Mouse (Mus musculus): ENCODE data around the gene Derl2. TPM values are rescaled to one million over a fixed set of nuclear protein-coding genes. Genes with fewer than 3 reads are reported as not detected.

Gene Derl2
- polyA plus RNA-seq, 1 experiment from 2014 or later: 43.5 TPM

GRCm38 (mm10) chr11:71004316-71004773 lies 15.3 kb downstream of the Derl2 start, which contains the start of gene Dhx33:
Gene Dhx33 (minus strand): TSS chr11:71004437.
- Histone ChIP-seq H3K27me3 (ENCODE audit: control insufficient read depth, insufficient read depth, low read length) (no peaks in the 10 kb centered on the region), H3K4me2 (replicated peaks; ENCODE audit: low read depth, low read length) (peak within 1 kb of the TSS; percentile 64), H3K27ac (ENCODE audit: low read depth, low read length) (peak within 1 kb of the TSS; percentile 69; the same call in 1 of the 2 replicates), H3K4me1 (replicated peaks; ENCODE audit: control insufficient read depth, insufficient read depth, low read length) (peaks cover 6% of the 10 kb centered on the region; the same call in 1 of the 2 replicates), H3K36me3 (ENCODE audit: control insufficient read depth, insufficient read depth, low read length) (no peaks in the 10 kb centered on the region), H3K9me3 (ENCODE audit: control insufficient read depth, low read length) (no peaks in the 10 kb centered on the region), H3K9ac (ENCODE audit: low read depth, low read length) (peak within 1 kb of the TSS; percentile 66; the same call in 1 of the 2 replicates), H3K4me3 (ENCODE audit: low read depth, low read length) (peak within 1 kb of the TSS; percentile 87)
- peak; percentile 97 for DNase-seq (ENCODE audit: low spot score)
- peak; percentile 98 for ATAC-seq (ENCODE audit: low FRiP score)
- WGBS: under 1% methylated on average over 35 of the region's 35 CpGs

GRCm38 (mm10) chr11:71003611-71004315 lies 15.9 kb downstream of the Derl2 start:
- Histone ChIP-seq H3K9ac (ENCODE audit: low read depth, low read length) (peak overlapping the region; percentile 66; the same call in 1 of the 2 replicates), H3K9me3 (ENCODE audit: control insufficient read depth, low read length) (no peaks in the 10 kb centered on the region), H3K27me3 (ENCODE audit: control insufficient read depth, insufficient read depth, low read length) (no peaks in the 10 kb centered on the region), H3K36me3 (ENCODE audit: control insufficient read depth, insufficient read depth, low read length) (no peaks in the 10 kb centered on the region), H3K4me1 (replicated peaks; ENCODE audit: control insufficient read depth, insufficient read depth, low read length) (peaks cover 6% of the 10 kb centered on the region; the same call in 1 of the 2 replicates), H3K4me3 (ENCODE audit: low read depth, low read length) (peak overlapping the region; percentile 87), H3K4me2 (replicated peaks; ENCODE audit: low read depth, low read length) (peak overlapping the region; percentile 64), H3K27ac (ENCODE audit: low read depth, low read length) (peak overlapping the region; percentile 69; the same call in 1 of the 2 replicates)
- DNase-seq (ENCODE audit: low spot score) (peak; percentile 70), ATAC-seq (ENCODE audit: low FRiP score) (peak; percentile 85)
- WGBS: under 1% methylated on average over 49 of the region's 49 CpGs

GRCm38 (mm10) chr11:71001167-71001566 lies 18.5 kb downstream of the Derl2 start:
- no peak overlapping the region for H3K4me2 ChIP-seq (replicated peaks; ENCODE audit: low read depth, low read length)
- no peak overlapping the region for H3K9ac ChIP-seq (ENCODE audit: low read depth, low read length)
- H3K36me3 ChIP-seq (ENCODE audit: control insufficient read depth, insufficient read depth, low read length): no peaks in the 10 kb centered on the region
- H3K4me1 ChIP-seq (replicated peaks; ENCODE audit: control insufficient read depth, insufficient read depth, low read length): peaks cover 6% of the 10 kb centered on the region; the same call in 1 of the 2 replicates
- H3K9me3 ChIP-seq (ENCODE audit: control insufficient read depth, low read length): no peaks in the 10 kb centered on the region
- no peak overlapping the region for H3K27ac ChIP-seq (ENCODE audit: low read depth, low read length)
- H3K27me3 ChIP-seq (ENCODE audit: control insufficient read depth, insufficient read depth, low read length): no peaks in the 10 kb centered on the region
- H3K4me3 ChIP-seq (ENCODE audit: low read depth, low read length): no peak overlapping the region
- ATAC-seq (ENCODE audit: low FRiP score) (no peak), DNase-seq (ENCODE audit: low spot score) (no peak)
- 94% methylated on average over 4 of the region's 4 CpGs for WGBS

- H3K27me3 ChIP-seq (ENCODE audit: control insufficient read depth, insufficient read depth, low read length): no peaks in the 10 kb centered on the region
- H3K4me1 ChIP-seq (replicated peaks; ENCODE audit: control insufficient read depth, insufficient read depth, low read length): no peaks in the 10 kb centered on the region; the same call in 1 of the 2 replicates
- DNase-seq (ENCODE audit: low spot score): peak; percentile 95
- WGBS: under 1% methylated on average over 56 of the region's 64 CpGs
- H3K4me2 ChIP-seq (replicated peaks; ENCODE audit: low read depth, low read length): peak within 1 kb of the TSS; percentile 63
- ATAC-seq (ENCODE audit: low FRiP score): peak; percentile 96
- 0 out of 2 replicates have a peak within 1 kb of the TSS, but pooled peaks have one; percentile 3 for H3K27ac ChIP-seq (ENCODE audit: low read depth, low read length)
- H3K9ac ChIP-seq (ENCODE audit: low read depth, low read length): peak within 1 kb of the TSS; percentile 68
- peaks cover 14% of the 10 kb centered on the region for H3K36me3 ChIP-seq (ENCODE audit: control insufficient read depth, insufficient read depth, low read length)
- peak within 1 kb of the TSS; percentile 71 for H3K4me3 ChIP-seq (ENCODE audit: low read depth, low read length)
- H3K9me3 ChIP-seq (ENCODE audit: control insufficient read depth, low read length): no peaks in the 10 kb centered on the region
Measured at GRCm38 (mm10) chr11:70982557-70983228, 36.9 kb downstream of the Derl2 start, which contains the start of gene C1qbp. Gene C1qbp (minus strand): TSS chr11:70983026.

- no peak for ATAC-seq (ENCODE audit: low FRiP score)
Measured at GRCm38 (mm10) chr11:70982030-70982429, 37.6 kb downstream of the Derl2 start.

GRCm38 (mm10) chr11:70980751-70981510 lies 38.7 kb downstream of the Derl2 start:
- no peaks in the 10 kb centered on the region for H3K9me3 ChIP-seq (ENCODE audit: control insufficient read depth, low read length)
- DNase-seq (ENCODE audit: low spot score): no peak
- H3K27ac ChIP-seq (ENCODE audit: low read depth, low read length): no peak overlapping the region
- no peak for ATAC-seq (ENCODE audit: low FRiP score)
- no peaks in the 10 kb centered on the region for H3K27me3 ChIP-seq (ENCODE audit: control insufficient read depth, insufficient read depth, low read length)
- no peak overlapping the region for H3K4me3 ChIP-seq (ENCODE audit: low read depth, low read length)
- H3K9ac ChIP-seq (ENCODE audit: low read depth, low read length): no peak overlapping the region
- H3K4me2 ChIP-seq (replicated peaks; ENCODE audit: low read depth, low read length): no peak overlapping the region
- H3K4me1 ChIP-seq (replicated peaks; ENCODE audit: control insufficient read depth, insufficient read depth, low read length): no peaks in the 10 kb centered on the region; the same call in 1 of the 2 replicates
- WGBS: 94% methylated on average over 14 of the region's 14 CpGs
- H3K36me3 ChIP-seq (ENCODE audit: control insufficient read depth, insufficient read depth, low read length): peaks cover 6% of the 10 kb centered on the region; the same call in 1 of the 2 replicates

More at GRCm38 (mm10) chr11:70982030-70982429, 37.6 kb downstream of the Derl2 start:
- peak overlapping the region; percentile 63 for H3K4me2 ChIP-seq (replicated peaks; ENCODE audit: low read depth, low read length)
- H3K4me3 ChIP-seq (ENCODE audit: low read depth, low read length): peak overlapping the region; percentile 71
- no peaks in the 10 kb centered on the region for H3K9me3 ChIP-seq (ENCODE audit: control insufficient read depth, low read length)
- H3K27me3 ChIP-seq (ENCODE audit: control insufficient read depth, insufficient read depth, low read length): no peaks in the 10 kb centered on the region
- H3K4me1 ChIP-seq (replicated peaks; ENCODE audit: control insufficient read depth, insufficient read depth, low read length): no peaks in the 10 kb centered on the region; the same call in 1 of the 2 replicates
- peak; percentile 10 for DNase-seq (ENCODE audit: low spot score)
- peaks cover 11% of the 10 kb centered on the region for H3K36me3 ChIP-seq (ENCODE audit: control insufficient read depth, insufficient read depth, low read length)
- H3K9ac ChIP-seq (ENCODE audit: low read depth, low read length): peak overlapping the region; percentile 68
- WGBS: 16% methylated on average over 12 of the region's 12 CpGs
- no peak overlapping the region for H3K27ac ChIP-seq (ENCODE audit: low read depth, low read length)

- no peak for DNase-seq (ENCODE audit: low spot score)
- H3K27ac ChIP-seq (ENCODE audit: low read depth, low read length): no peak overlapping the region
- no peak overlapping the region for H3K9ac ChIP-seq (ENCODE audit: low read depth, low read length)
- no peaks in the 10 kb centered on the region for H3K27me3 ChIP-seq (ENCODE audit: control insufficient read depth, insufficient read depth, low read length)
- no peak for ATAC-seq (ENCODE audit: low FRiP score)
- no peak overlapping the region for H3K4me2 ChIP-seq (replicated peaks; ENCODE audit: low read depth, low read length)
- WGBS: 88% methylated on average over 6 of the region's 6 CpGs
- no peak overlapping the region for H3K4me3 ChIP-seq (ENCODE audit: low read depth, low read length)
- H3K36me3 ChIP-seq (ENCODE audit: control insufficient read depth, insufficient read depth, low read length): peaks cover 6% of the 10 kb centered on the region; the same call in 1 of the 2 replicates
- no peaks in the 10 kb centered on the region for H3K9me3 ChIP-seq (ENCODE audit: control insufficient read depth, low read length)
- H3K4me1 ChIP-seq (replicated peaks; ENCODE audit: control insufficient read depth, insufficient read depth, low read length): no peaks in the 10 kb centered on the region; the same call in 1 of the 2 replicates
Measured at GRCm38 (mm10) chr11:70980232-70980631, 39.4 kb downstream of the Derl2 start.

GRCm38 (mm10) chr11:70977293-70977692 lies 42.3 kb downstream of the Derl2 start:
- Histone ChIP-seq H3K9ac (ENCODE audit: low read depth, low read length) (no peak overlapping the region), H3K9me3 (ENCODE audit: control insufficient read depth, low read length) (no peaks in the 10 kb centered on the region), H3K4me2 (replicated peaks; ENCODE audit: low read depth, low read length) (no peak overlapping the region), H3K4me1 (replicated peaks; ENCODE audit: control insufficient read depth, insufficient read depth, low read length) (no peaks in the 10 kb centered on the region; the same call in 1 of the 2 replicates), H3K36me3 (ENCODE audit: control insufficient read depth, insufficient read depth, low read length) (peaks cover 6% of the 10 kb centered on the region; the same call in 1 of the 2 replicates), H3K27ac (ENCODE audit: low read depth, low read length) (no peak overlapping the region), H3K27me3 (ENCODE audit: control insufficient read depth, insufficient read depth, low read length) (no peaks in the 10 kb centered on the region), H3K4me3 (ENCODE audit: low read depth, low read length) (no peak overlapping the region)
- ATAC-seq (ENCODE audit: low FRiP score) (no peak), DNase-seq (ENCODE audit: low spot score) (no peak)
- 90% methylated on average over 6 of the region's 6 CpGs for WGBS
